Mouse (Mus musculus): ENCODE data around the gene Uso1. TPM values are rescaled to one million over a fixed set of nuclear protein-coding genes. Genes with fewer than 3 reads are reported as not detected.
A peak's percentile ranks its signal among the peaks of the same experiment; 100 is the strongest.

Uso1 gene
- total RNA-seq (2021), result 10 to 100 TPM; 81.8 to 98.8 TPM
- long read RNA-seq, experiment 1, transcript Uso1-201 (24 exons, 3,898 nt), result major isoform, 81 of 96 reads
- long read RNA-seq, experiment 1, partial matches to known transcripts, result 4 of 96 reads
- long read RNA-seq, experiment 1, other reads (novel, unspliced or antisense), result 9 of 96 reads
- long read RNA-seq, experiment 2, transcript Uso1-201 (24 exons, 3,898 nt), result major isoform, 117 of 160 reads
- long read RNA-seq, experiment 2, partial matches to known transcripts, result 23 of 160 reads
- long read RNA-seq, experiment 2, other reads (novel, unspliced or antisense), result 18 of 160 reads

DNA sequence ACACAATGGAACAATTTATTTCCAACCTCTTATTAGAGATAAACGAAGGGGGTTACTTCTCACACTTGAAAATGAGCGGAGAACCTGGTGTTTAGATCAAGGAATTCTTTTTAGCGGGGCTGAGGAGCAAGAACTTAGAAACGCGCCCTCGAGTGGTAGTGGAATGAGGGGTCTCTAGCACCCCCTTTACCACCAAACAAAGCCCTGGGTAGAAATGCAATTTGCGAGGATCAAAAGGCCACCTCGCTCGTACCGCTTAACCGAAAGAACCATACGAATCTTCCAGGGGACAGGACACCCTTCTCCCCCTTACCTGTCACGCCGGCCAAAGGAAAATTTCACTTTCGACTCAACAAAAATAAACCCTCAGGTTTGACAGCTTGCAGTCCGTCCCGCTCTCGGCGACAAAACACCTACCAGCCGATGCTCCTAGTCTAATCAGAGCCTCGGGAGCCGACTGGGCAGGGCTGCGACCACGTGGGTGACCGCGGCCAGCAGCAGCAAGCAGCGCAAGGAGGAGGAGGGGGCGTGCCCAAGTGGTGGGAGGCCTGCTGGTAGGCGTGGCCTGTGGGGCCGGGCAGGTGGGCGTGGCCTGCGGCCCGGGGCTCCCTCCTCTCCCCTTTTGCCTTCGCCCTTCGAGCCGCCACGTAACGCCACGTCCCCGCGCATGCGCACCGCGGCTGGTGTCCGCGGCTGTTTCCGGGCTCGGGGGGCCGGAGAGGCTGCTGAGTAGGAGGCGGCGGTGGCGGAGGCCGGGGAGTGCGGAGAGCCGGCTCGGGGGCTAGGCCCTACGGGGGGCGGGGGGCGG, at the start of gene Uso1:
Uso1 (plus strand) TSS at position 700 of the 808 bp plus-strand sequence.
- DNase-seq (ENCODE audit: low spot score in 2 of 2), result peak; percentile 97 to 98

GRCm38 (mm10) chr5:92093263-92094061, 44.3 kb upstream of the Uso1 start:
- DNase-seq (ENCODE audit: low spot score in 2 of 2), result no peak

- no peak for DNase-seq (ENCODE audit: low spot score in 2 of 2)
Observed at GRCm38 (mm10) chr5:92094062-92094415, 43.7 kb upstream of the Uso1 start.

DNA sequence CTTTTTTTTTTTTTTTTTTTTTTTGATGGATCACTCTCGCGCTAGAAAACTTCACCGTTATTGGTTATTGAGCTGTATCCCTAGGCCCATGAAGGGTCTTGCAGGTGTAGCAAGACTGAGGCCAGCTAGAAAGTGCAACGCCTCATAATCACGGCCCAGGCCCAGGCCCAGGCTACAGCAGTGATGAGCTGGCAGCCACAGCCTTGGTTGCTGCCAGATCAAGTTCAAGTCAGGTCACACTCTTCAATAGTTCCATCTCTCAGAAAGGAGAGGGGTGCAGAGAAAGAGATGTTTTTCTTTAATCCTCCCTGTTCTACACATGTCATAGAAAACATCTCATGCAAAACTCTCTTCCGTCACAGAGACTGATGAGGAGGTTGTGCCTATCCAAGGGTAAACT, 41.0 kb upstream of the Uso1 start:
- no peak for DNase-seq (ENCODE audit: low spot score in 2 of 2)

- DNase-seq (ENCODE audit: low spot score in 2 of 2), result no peak
Observed at GRCm38 (mm10) chr5:92097779-92098178, 40.0 kb upstream of the Uso1 start.

DNA sequence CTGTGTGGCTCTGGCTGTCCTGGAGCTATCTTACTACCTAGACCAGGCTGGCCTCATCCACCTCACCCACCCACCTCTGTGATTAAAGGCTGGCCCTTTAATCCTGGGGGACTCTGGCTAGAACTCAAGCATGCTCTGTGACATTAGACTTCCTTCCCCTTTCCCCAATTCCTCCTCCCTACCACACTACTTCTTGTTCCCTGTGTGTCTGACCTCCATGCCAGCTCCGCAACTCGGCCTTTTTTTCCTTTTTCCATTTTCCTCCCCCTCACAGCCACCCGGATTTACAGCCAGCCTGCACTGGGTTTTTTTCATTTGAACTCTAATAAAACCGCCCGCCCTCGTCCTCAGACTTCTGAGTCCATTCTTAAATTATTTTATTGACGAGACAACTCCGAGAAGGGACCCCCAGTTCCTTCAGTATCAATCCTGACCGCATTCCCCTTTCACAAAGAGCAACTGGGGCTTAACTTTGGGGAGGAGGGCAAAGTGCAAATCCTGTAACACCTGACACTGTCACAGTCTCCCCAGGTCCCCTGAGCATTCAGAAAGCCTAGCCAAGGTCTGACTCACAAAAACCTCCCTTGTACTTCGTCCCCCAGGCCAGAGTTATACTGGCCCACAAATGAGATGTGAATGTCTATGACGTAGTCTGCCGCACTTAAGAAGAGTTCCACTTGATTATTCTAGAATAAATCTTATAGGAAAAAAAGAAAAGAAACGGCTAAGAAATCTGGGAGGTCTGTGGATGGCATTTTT, 39.2 kb upstream of the Uso1 start:
- DNase-seq (ENCODE audit: low spot score in 2 of 2), result no peak

DNA sequence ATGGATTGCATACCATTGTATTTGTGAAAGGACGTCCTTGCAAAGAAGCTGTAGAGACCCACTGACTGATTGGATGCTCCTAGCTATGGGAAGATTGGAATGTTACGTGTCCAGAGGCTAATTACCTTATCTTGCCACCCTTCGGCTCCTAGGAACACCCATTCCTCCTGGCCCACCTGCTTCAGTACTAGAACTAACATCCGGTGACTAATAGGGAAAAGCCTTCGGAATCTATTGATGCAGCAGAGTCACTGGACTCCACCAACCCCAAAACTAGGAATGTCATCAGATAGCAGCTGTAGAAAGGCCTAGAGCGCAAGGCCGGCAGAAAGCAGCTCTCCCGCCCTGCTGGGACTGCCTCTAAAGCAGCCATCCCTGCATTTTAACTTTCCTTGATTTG, 36.1 kb upstream of the Uso1 start:
- DNase-seq (ENCODE audit: low spot score in 2 of 2), result no peak

DNA sequence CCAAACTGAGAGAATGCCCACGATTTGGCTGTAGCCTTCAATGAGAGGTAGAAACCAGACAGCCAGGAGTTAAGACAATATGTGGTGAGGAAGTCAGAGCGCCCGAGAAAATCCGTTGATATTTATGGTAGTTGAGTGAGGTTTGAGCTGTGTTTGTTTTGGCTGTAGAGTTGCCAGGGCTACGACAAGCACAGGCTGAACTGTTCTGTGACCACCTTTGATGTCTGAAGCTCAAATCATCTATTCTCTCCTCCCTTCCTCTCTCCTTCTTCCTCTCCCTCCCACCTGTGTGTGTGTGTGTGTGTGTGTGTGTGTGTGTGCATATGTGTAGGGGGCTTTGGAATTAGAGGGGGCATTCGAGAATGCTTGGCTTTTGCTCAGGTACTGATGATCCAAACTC, 34.7 kb upstream of the Uso1 start:
- DNase-seq (ENCODE audit: low spot score in 2 of 2), result no peak

- no peak for DNase-seq (ENCODE audit: low spot score in 2 of 2)
Observed at GRCm38 (mm10) chr5:92103816-92104415, 33.8 kb upstream of the Uso1 start.

DNA sequence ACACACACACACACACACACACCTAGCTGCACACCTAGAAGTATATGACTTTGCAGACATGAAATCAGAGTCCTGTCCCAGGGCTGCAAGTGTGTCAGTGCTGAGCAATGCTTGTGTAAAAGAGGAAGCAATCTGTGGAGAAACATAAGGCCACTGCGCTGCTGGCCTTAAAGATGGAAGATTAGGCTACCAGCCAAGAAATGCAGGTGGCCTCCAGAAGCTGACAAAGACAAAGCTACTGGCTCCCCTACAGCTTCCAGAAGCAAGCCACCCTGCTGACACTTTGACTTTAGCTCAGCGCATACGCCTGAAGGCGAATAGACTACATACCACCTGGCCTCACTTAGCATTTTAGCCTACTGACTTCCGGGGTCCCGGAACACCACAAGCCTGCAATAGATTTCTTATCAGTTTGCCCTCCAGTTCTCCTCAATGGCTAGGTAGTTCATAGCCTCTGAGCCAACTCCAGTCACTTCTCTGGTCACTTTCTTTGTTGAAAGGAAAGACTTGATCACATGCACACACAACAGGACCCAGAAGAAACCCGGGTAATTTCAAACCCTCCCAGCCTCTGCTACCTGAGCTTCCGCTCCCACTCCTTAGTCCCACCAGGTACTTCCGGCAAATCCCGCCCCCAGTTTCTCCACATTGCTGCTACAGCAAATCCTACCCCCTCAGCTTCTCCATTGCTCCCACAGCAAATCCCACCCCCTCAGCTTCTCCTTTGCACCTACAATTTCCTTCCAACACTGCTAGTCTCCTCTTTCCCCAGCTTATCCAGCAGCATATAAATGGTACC, 31.2 kb upstream of the Uso1 start:
- DNase-seq (ENCODE audit: low spot score in 2 of 2), result no peak

DNA sequence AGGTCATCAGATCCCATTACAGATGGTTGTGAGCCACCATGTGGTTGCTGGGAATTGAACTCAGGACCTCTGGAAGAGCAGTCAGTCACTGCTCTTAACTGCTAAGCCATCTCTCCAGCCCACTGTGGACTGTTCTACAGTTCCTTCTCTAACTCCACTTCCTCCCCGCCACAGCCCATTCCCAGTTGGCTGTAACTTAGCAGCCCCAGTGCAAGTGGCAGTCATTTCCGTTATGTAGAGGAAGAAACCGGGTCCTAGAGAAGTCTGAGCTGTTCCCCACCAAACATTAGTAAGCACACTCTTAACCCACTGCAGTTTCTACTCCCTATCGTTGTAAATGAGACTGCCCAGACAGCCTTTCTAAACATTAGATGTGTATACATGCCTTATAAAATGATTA, 30.5 kb upstream of the Uso1 start:
- no peak for DNase-seq (ENCODE audit: low spot score in 2 of 2)

DNA sequence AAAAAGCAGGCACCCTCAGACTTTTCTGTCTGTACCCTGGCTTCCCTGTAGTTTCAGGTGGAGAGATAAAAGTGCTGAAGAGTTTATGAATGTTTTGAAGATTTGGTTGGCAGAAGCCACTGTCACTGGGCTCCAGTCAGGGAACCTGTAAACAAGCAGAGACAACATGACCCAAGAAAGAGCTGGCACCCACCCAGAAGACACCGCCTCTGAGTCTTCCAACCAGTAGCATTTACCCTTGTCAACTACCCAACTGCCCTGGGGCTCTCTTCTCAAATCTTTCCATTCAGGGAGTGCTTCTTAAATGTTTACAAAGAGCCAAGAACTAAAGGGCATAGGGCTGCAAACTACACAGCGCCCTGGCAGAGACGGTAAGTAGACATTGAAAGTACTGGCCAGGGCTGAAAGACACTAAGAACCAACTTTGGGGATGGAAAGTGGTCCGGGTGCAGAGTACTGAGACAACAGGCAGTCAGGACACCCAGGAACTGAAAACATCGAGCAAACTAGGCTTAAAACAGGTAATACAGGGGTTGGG, 26.9 kb upstream of the Uso1 start:
- no peak for DNase-seq (ENCODE audit: low spot score in 2 of 2)

DNA sequence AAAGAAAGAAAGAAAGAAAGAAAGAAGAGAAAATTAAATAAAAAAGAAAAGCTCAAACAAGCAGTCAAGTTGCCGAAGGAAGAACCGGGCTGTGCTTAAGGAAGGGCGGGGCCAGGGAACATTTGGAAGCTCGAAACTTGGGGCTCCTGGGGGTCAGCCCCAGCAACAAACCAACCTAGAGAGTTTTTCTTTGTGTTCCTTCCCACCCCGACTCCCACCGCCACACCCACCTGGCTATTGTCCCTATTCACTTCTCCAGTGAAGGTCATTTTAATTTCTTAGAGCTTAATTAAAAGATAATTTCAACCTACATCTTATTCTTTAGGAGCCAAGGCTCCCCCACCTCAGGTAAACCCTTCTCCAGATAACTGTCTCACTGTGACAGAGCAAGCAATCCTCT, 25.6 kb upstream of the Uso1 start:
- no peak for DNase-seq (ENCODE audit: low spot score in 2 of 2)

DNA sequence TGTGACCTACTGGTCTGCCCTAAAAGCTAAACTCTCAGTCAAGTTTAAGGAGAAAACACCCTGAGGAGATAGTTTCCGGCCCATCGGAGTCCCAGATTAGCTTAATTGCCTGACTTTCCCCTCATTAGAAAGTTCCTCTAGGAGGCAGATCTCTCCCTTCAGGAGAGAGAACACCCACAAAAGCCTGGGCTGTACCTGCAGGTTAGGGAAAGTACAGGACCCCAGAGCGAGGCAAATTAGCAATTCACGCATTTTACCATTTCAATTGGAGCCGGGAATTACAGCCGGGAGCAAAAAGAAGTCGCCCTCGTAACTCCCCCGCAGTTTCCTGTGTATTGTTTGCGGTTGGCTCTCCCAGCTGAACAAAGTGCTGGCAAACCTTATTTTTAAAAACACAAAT, 25.2 kb upstream of the Uso1 start:
- no peak for DNase-seq (ENCODE audit: low spot score in 2 of 2)

DNA sequence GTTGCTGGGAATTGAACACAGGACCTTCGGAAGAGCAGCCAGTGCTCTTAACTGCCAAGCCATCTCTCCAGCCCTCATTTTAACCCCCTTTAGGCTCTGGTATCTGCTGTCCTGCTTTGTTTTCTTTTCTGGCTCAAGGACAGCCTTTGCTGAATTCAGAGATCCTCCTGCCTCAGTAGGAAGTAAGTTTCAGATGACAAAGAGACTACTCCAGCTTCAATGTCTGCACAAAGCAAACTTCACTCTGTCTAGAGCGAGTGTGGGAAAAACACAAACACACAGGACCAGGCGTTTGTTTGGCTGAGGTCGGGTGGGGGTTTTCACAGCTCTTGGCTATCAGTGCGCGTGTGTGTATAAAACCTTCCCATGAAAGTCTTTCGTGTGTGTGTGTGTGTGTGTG, 24.3 kb upstream of the Uso1 start:
- no peak for DNase-seq (ENCODE audit: low spot score in 2 of 2)

DNA sequence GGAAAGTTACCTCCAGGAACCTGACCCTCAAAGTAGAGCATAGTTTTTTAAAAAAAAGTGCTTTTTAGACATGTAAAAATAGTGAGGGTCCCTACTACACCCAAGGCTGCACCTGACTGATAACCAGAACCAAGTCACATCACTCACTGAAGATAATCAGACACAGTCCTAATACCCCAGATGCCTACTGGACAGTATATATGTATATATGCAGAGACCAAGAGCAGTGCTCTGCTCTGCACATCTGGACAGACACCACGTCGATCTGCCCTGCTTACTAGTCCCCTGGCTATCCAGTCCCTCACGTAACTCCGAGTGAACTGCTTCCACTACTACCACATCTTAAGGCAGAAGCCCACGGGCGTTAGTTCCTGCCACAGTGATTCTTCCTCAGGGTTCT, 23.5 kb upstream of the Uso1 start:
- DNase-seq (ENCODE audit: low spot score in 2 of 2), result no peak

DNA sequence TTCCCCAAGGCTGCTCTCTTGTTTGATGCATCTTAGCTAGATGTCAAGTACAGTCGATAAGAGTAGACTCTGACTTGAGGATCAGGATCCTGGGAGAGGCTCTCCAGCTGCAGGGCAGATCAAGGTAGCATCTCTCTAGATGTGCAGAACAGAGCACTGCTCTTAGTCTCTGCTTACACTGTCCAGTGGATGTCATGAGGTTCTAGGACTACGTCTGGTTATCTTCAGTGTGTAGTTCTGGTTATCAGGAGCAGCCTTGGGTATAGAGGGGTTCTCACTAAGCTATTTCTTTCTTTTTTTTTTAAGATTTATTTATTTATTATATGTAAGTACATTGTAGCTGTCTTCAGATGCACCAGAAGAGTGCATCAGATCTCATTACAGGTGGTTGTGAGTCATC, 22.8 kb upstream of the Uso1 start:
- DNase-seq (ENCODE audit: low spot score in 2 of 2), result no peak

GRCm38 (mm10) chr5:92117823-92118403, 19.8 kb upstream of the Uso1 start:
- peak; percentile 61 to 67 for DNase-seq (ENCODE audit: low spot score in 2 of 2)

GRCm38 (mm10) chr5:92121636-92122035, 16.1 kb upstream of the Uso1 start:
- DNase-seq (ENCODE audit: low spot score in 2 of 2), result no peak
